Mouse (Mus musculus) forebrain, embryonic 13.5 days (tissue): ENCODE measurements at regions not wholly inside any gene's neighbourhood (a gene's known extent, or its start where the extent isn't known, plus 50 kb on each side); places are given as distances from the start of the nearest gene placed in this dataset.

Experiments used
- ATAC-seq: fragments of 200-750 bp; cut with Nextera tagmentation; 2 replicates; pipeline ENCODE4 v1.8.0; 2017
- H3K27ac ChIP-seq: fragments of 300-500 bp; sonication (generic); 2 replicates; pipeline ENCODE4 v1.5.1; 2015; ENCODE audit warnings: inconsistent platforms, mild to moderate bottlenecking, moderate library complexity
- H3K27me3 ChIP-seq: fragments of 300-500 bp; sonication (generic); 2 replicates; pipeline ENCODE4 v1.6.1; 2015; ENCODE audit warnings: mild to moderate bottlenecking, inconsistent platforms
- H3K36me3 ChIP-seq: fragments of 300-500 bp; sonication (generic); 2 replicates; pipeline ENCODE4 v1.6.1; 2015; ENCODE audit warnings: mild to moderate bottlenecking, inconsistent platforms; ENCODE audit not compliant: poor library complexity, severe bottlenecking
- H3K4me1 ChIP-seq: fragments of 300-500 bp; sonication (generic); 2 replicates; pipeline ENCODE4 v1.6.1; 2015; ENCODE audit warnings: inconsistent platforms
- H3K4me2 ChIP-seq: fragments of 300-500 bp; sonication (generic); 2 replicates; pipeline ENCODE4 v1.6.1; 2015; ENCODE audit warnings: inconsistent platforms, mild to moderate bottlenecking, moderate library complexity
- H3K4me3 ChIP-seq: fragments of 300-500 bp; sonication (generic); 2 replicates; pipeline ENCODE4 v1.5.1; 2015; ENCODE audit warnings: mild to moderate bottlenecking, inconsistent platforms
- H3K9ac ChIP-seq: fragments of 300-500 bp; sonication (generic); 2 replicates; pipeline ENCODE4 v1.6.1; 2015; ENCODE audit warnings: mild to moderate bottlenecking, inconsistent platforms
- H3K9me3 ChIP-seq: fragments of 300-500 bp; sonication (generic); replicated peaks from 2 replicates; pipeline ENCODE4 v1.6.1; 2016; ENCODE audit warnings: inconsistent platforms
- WGBS: fragments of 180-500 bp; shearing (Covaris S2); methylation state at CpG from one replicate; pipeline ENCODE4 v1.1.7; 2015; 5-methylcytosine and 5-hydroxymethylcytosine counted together

DNA sequence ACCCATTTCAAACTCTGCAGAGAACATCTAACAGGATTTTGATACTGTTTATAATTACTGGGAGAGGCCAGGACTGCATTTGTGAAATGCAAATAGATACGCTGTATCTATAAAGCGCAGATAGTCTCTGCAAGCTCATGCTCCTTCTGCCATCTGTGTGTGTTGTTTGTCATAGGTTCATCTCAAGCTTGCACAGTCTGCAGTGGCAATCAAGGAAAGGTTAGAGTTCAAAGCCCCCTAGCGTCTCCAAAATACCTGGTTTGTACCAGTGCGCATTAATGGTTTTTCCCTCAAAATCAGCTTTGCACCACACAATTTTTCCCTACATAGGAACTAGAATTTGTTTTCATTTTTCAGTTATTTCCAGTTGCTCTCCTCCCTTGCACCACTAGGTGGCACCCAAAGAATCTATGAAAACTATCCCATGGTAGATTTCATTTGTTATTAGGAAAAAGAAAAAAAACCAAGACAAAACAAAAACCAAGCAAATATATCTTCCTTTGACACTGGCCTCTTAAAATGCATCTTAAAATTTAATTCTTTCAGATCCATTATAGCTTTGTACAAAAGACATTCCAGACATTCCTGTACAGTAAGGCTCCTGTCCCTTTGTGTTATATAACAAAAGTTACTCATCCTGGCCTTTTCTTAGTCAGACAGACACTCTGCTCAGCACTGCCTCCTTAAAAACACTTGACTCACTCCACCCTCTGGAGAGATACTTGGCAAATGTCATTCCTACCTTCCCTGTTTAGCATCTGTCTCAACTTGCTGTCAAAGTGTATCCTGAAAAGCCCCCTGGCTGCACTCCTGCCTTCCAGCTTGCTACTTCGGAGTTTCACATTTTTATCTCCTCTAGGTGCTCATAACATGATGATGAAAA, 92.7 kb upstream of the Rap2b start:
- H3K27me3 ChIP-seq = no peaks in the 10 kb centered on the region
- ATAC-seq = peak; percentile 79
- no peak overlapping the region for H3K4me3 ChIP-seq
- H3K9me3 ChIP-seq = no peaks in the 10 kb centered on the region
- no peaks in the 10 kb centered on the region for H3K4me1 ChIP-seq
- H3K9ac ChIP-seq = no peak overlapping the region
- WGBS = 78% methylated on average over 5 of the region's 5 CpGs
- H3K4me2 ChIP-seq = no peak overlapping the region
- no peaks in the 10 kb centered on the region for H3K36me3 ChIP-seq
- no peak overlapping the region for H3K27ac ChIP-seq

GRCm38 (mm10) chr3:61285924-61286520, 75.4 kb upstream of the Rap2b start:
- Histone ChIP-seq H3K4me1 (no peaks in the 10 kb centered on the region), H3K27me3 (no peaks in the 10 kb centered on the region), H3K4me3 (no peak overlapping the region), H3K9me3 (no peaks in the 10 kb centered on the region), H3K36me3 (no peaks in the 10 kb centered on the region), H3K4me2 (no peak overlapping the region), H3K9ac (no peak overlapping the region), H3K27ac (no peak overlapping the region)
- ATAC-seq = 0 out of 2 replicates have a peak, but pooled peaks have one; percentile 38
- 43% methylated on average over 10 of the region's 10 CpGs for WGBS

GRCm38 (mm10) chr3:61288195-61288594, 73.2 kb upstream of the Rap2b start:
- no peaks in the 10 kb centered on the region for H3K9me3 ChIP-seq
- 72% methylated on average over 1 of the region's 1 CpGs for WGBS
- H3K36me3 ChIP-seq = no peaks in the 10 kb centered on the region
- no peak overlapping the region for H3K9ac ChIP-seq
- ATAC-seq = no peak
- H3K4me2 ChIP-seq = no peak overlapping the region
- H3K4me1 ChIP-seq = no peaks in the 10 kb centered on the region
- H3K4me3 ChIP-seq = no peak overlapping the region
- H3K27ac ChIP-seq = no peak overlapping the region
- no peaks in the 10 kb centered on the region for H3K27me3 ChIP-seq

- Histone ChIP-seq H3K4me1 (no peaks in the 10 kb centered on the region), H3K27me3 (no peaks in the 10 kb centered on the region), H3K9ac (no peak overlapping the region), H3K36me3 (no peaks in the 10 kb centered on the region), H3K9me3 (no peaks in the 10 kb centered on the region), H3K4me2 (no peak overlapping the region), H3K27ac (no peak overlapping the region), H3K4me3 (no peak overlapping the region)
- ATAC-seq = no peak
- WGBS = 89% methylated on average over 6 of the region's 6 CpGs
Observed at GRCm38 (mm10) chr3:61294855-61295254, 66.6 kb upstream of the Rap2b start.

DNA sequence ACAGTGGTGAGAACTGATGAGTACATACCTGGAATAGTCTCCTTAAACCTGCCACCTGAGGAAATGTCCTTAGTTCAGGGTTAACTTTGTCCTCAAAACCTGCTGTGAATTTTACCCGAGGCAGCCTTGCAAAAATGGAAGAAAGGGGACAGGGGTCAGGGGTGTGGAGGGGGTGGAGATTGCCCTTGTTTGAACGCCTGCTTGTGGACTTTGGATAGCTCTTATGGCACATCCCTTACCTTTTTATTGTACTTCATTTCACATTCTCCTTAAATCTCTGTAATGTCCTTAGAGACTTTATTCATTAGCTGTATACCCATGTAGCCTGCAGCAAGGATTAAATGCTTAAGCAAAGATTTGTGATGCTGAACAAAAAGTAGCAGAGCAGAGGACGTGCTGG, 64.1 kb upstream of the Rap2b start:
- 68% methylated on average over 3 of the region's 3 CpGs for WGBS
- no peaks in the 10 kb centered on the region for H3K9me3 ChIP-seq
- no peak overlapping the region for H3K4me2 ChIP-seq
- no peaks in the 10 kb centered on the region for H3K27me3 ChIP-seq
- no peak overlapping the region for H3K9ac ChIP-seq
- no peaks in the 10 kb centered on the region for H3K36me3 ChIP-seq
- H3K27ac ChIP-seq = no peak overlapping the region
- H3K4me3 ChIP-seq = no peak overlapping the region
- H3K4me1 ChIP-seq = no peaks in the 10 kb centered on the region
- ATAC-seq = no peak

DNA sequence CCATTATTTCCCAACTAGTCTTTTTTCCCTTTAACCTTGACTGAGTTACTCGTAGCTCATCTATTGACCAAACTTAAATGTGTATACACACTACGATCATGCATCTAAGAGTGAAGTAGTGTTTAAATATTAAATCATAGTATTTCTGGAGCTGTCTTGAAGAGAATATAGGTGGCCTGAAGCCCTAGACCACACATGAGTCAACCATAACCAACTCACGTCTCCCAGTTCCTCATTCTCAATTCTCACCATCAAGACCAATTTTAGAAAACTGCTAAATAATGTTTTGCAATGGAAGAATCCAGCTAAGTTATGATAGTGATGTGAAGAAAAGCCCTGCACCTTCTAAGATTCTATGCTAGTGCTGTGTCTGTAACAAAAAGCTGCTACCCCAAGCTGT, 59.2 kb upstream of the Rap2b start:
- no peak overlapping the region for H3K4me3 ChIP-seq
- no peak overlapping the region for H3K27ac ChIP-seq
- WGBS = 93% methylated on average over 3 of the region's 3 CpGs
- H3K4me1 ChIP-seq = no peaks in the 10 kb centered on the region
- no peaks in the 10 kb centered on the region for H3K27me3 ChIP-seq
- no peak overlapping the region for H3K4me2 ChIP-seq
- no peak overlapping the region for H3K9ac ChIP-seq
- no peaks in the 10 kb centered on the region for H3K36me3 ChIP-seq
- ATAC-seq = no peak
- H3K9me3 ChIP-seq = no peaks in the 10 kb centered on the region

DNA sequence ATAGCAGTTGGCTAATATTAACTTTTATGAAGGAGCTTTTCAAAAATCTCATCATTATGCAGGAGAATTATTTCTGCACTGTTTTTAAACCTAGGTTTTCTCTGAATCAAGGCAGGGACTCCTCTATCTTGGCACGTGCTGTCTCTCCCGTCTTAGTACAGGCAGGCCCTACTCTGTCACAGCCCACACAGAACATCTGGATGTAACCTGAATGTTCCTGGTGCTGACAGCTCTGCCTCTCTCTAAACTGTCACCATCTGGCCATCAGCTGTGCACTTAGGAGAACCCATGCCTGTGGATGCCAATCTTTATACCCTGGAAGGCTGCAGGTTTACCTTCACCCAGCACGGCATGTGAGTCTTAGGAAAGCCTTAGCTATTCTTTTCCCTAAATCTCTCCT, 58.0 kb upstream of the Rap2b start:
- no peak overlapping the region for H3K9ac ChIP-seq
- no peak overlapping the region for H3K27ac ChIP-seq
- 0 out of 2 replicates have a peak, but pooled peaks have one; percentile 41 for ATAC-seq
- WGBS = 88% methylated on average over 3 of the region's 3 CpGs
- H3K4me1 ChIP-seq = no peaks in the 10 kb centered on the region
- H3K4me3 ChIP-seq = no peak overlapping the region
- no peaks in the 10 kb centered on the region for H3K36me3 ChIP-seq
- no peak overlapping the region for H3K4me2 ChIP-seq
- no peaks in the 10 kb centered on the region for H3K9me3 ChIP-seq
- H3K27me3 ChIP-seq = no peaks in the 10 kb centered on the region

DNA sequence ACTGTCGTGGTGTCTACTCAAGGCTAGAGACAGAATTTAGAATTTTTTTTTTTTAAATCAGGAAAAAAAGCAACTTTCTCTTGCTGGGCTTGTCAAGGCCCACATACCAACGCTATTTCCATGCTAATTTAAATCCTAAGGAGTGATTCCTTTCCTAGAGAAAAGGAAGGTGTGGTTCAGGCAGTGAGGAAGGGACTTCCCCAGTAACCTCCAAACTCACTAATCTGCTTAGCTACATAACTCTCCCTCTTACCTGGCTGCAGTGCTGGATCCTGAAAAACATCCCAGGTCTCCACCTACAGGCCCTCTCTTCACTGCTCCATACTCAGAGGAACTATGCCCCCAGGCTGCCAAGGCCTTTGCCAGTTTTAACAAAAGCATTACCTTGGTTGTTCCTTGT, 55.1 kb upstream of the Rap2b start:
- Histone ChIP-seq H3K4me1 (no peaks in the 10 kb centered on the region), H3K27me3 (no peaks in the 10 kb centered on the region), H3K9ac (no peak overlapping the region), H3K27ac (no peak overlapping the region), H3K36me3 (no peaks in the 10 kb centered on the region), H3K4me3 (no peak overlapping the region), H3K9me3 (no peaks in the 10 kb centered on the region), H3K4me2 (no peak overlapping the region)
- ATAC-seq = no peak
- 46% methylated on average over 2 of the region's 2 CpGs for WGBS

DNA sequence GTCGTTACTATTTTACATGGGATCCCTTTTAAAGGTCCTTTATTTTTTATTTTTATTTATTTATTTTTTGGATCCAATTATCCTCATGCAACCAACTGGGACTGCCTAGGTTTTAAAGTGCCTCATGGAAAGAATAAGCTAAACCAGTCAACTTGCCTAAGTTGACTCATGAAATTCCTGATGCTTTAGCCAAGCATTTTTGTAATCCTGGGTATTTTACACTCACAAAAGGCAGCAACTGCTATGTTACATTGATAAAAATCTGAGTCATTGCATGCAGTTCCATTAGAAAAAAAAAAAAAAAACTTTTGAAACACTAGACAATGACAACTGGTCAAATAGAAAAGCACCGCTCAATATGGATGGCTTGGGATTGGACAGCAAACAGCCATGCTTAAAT, 52.7 kb upstream of the Rap2b start:
- no peaks in the 10 kb centered on the region for H3K36me3 ChIP-seq
- 92% methylated on average over 2 of the region's 2 CpGs for WGBS
- H3K4me2 ChIP-seq = no peak overlapping the region
- H3K4me3 ChIP-seq = no peak overlapping the region
- ATAC-seq = no peak
- no peaks in the 10 kb centered on the region for H3K27me3 ChIP-seq
- H3K27ac ChIP-seq = no peak overlapping the region
- H3K9me3 ChIP-seq = no peaks in the 10 kb centered on the region
- no peaks in the 10 kb centered on the region for H3K4me1 ChIP-seq
- no peak overlapping the region for H3K9ac ChIP-seq

- WGBS = 87% methylated on average over 1 of the region's 1 CpGs
- Histone ChIP-seq H3K36me3 (no peaks in the 10 kb centered on the region), H3K4me3 (no peak overlapping the region), H3K27ac (no peak overlapping the region), H3K9ac (no peak overlapping the region), H3K4me1 (no peaks in the 10 kb centered on the region), H3K4me2 (no peak overlapping the region), H3K9me3 (no peaks in the 10 kb centered on the region), H3K27me3 (no peaks in the 10 kb centered on the region)
- no peak for ATAC-seq
Observed at GRCm38 (mm10) chr3:61309197-61309596, 52.2 kb upstream of the Rap2b start.
